Comparison of ENCODE assay signal across 24 mouse cellular contexts in genomic region chr4:44994776-44995175, GRCm38 (mm10). TPM values are rescaled to one million over a fixed set of nuclear protein-coding genes. Genes with fewer than 3 reads are reported as not detected.
DNase-seq lines count a peak whose midpoint lies in the region; ATAC-seq and TF ChIP-seq lines count a peak whose summit lies in the region.
"Had no signal": no experiment of that assay in that cellular context is flagged by ENCODE, and none has a peak within 500 bp of the region (broad histone marks: within the 10 kb centered on the region; RNA-seq: fewer than 3 reads in every experiment).

No protein-coding gene starts in this region.

- 87% methylated on average over 18 of the region's 18 CpGs for WGBS in forebrain, embryonic 11.5 days
- WGBS in forebrain, embryonic 12.5 days = 85% methylated on average over 18 of the region's 18 CpGs

- no peak for TF ChIP-seq CTCF in E14TG2a.4 (conservative IDR thresholded peaks at IDR 0.05; ENCODE audit: low read length)

- no peak for ATAC-seq in forebrain, embryonic 11.5 days (replicated peaks; ENCODE audit: low FRiP score)
- ATAC-seq in forebrain, embryonic 12.5 days (ENCODE audit: low FRiP score) = no peak
- ATAC-seq: activated CD4-positive, CD25-positive, alpha-beta regulatory T cell, adult 4 months; forebrain, embryonic 16.5 days; lung, postnatal 0 days; Patski had no signal

- H3K4me1 ChIP-seq in forebrain, embryonic 11.5 days (replicated peaks; ENCODE audit: control insufficient read depth, insufficient read depth, low read length) = no peaks in the 10 kb centered on the region
- H3K4me1 ChIP-seq in forebrain, embryonic 12.5 days = peaks cover 6% of the 10 kb centered on the region; the same call in 1 of the 2 replicates
- peaks cover 20% of the 10 kb centered on the region for H3K4me1 ChIP-seq in E14TG2a.4 (replicated peaks; ENCODE audit: low read depth, low read length)
- H3K4me1 ChIP-seq: stomach, embryonic 15.5 days had no signal

- H3K4me3 ChIP-seq in forebrain, embryonic 11.5 days (ENCODE audit: low read depth, low read length) = no peak overlapping the region
- no peak overlapping the region for H3K4me3 ChIP-seq in forebrain, embryonic 12.5 days (replicated peaks)
- peak overlapping the region; percentile 32 for H3K4me3 ChIP-seq in E14TG2a.4 (replicated peaks; ENCODE audit: low read length)
- H3K4me3 ChIP-seq: limb, embryonic 10.5 days; stomach, embryonic 15.5 days had no signal

- no peak overlapping the region for H3K4me2 ChIP-seq in forebrain, embryonic 11.5 days (ENCODE audit: low read depth, low read length, severe bottlenecking)
- H3K4me2 ChIP-seq in forebrain, embryonic 12.5 days = no peak overlapping the region
- H3K4me2 ChIP-seq: stomach, embryonic 15.5 days had no signal

- peak; percentile 40 for DNase-seq in forebrain, embryonic 11.5 days (ENCODE audit: low spot score)
- DNase-seq in kidney, postnatal 10 days = peak; percentile 9
- no peak for DNase-seq in kidney, adult 9 months
- DNase-seq in brain, adult 2 months (ENCODE audit: low read depth, low spot score) = peak; percentile 35
- no peak for DNase-seq in lung, postnatal 4 days
- no peak for DNase-seq in adrenal gland, adult 2 months
- DNase-seq: adrenal gland, postnatal 10 days; cerebellum, adult 2 months; cerebellum, postnatal 36 days; embryo, embryonic 11 days; gastrocnemius, postnatal 14 days; heart, adult 11 months; heart, postnatal 36 days; kidney, adult 11 months; thymus, postnatal 25 days had no signal

- H3K36me3 ChIP-seq in forebrain, embryonic 11.5 days (ENCODE audit: control insufficient read depth, insufficient read depth, low read length) = no peaks in the 10 kb centered on the region; the same call in 1 of the 2 replicates
- peaks cover 45% of the 10 kb centered on the region for H3K36me3 ChIP-seq in forebrain, embryonic 12.5 days (replicated peaks)
- peaks cover 45% of the 10 kb centered on the region for H3K36me3 ChIP-seq in E14TG2a.4 (ENCODE audit: insufficient read depth, low read length)

- H3K27ac ChIP-seq in forebrain, embryonic 11.5 days (ENCODE audit: low read depth, low read length) = no peak overlapping the region
- H3K27ac ChIP-seq in forebrain, embryonic 12.5 days = no peak overlapping the region
- H3K27ac ChIP-seq: limb, embryonic 10.5 days; stomach, embryonic 15.5 days had no signal

- H3K27me3 ChIP-seq in forebrain, embryonic 11.5 days (ENCODE audit: control insufficient read depth, insufficient read depth, low read length) = no peaks in the 10 kb centered on the region
- H3K27me3 ChIP-seq in forebrain, embryonic 12.5 days = no peaks in the 10 kb centered on the region
- H3K27me3 ChIP-seq in E14TG2a.4 (ENCODE audit: insufficient read depth, low read length) = no peaks in the 10 kb centered on the region
- H3K27me3 ChIP-seq: Patski; stomach, embryonic 15.5 days had no signal

- no peaks in the 10 kb centered on the region for H3K9me3 ChIP-seq in forebrain, embryonic 11.5 days (ENCODE audit: control insufficient read depth, low read length)
- H3K9me3 ChIP-seq in forebrain, embryonic 12.5 days = no peaks in the 10 kb centered on the region
- H3K9me3 ChIP-seq in E14TG2a.4 (ENCODE audit: low read length) = no peaks in the 10 kb centered on the region
- H3K9me3 ChIP-seq: G1E; limb, embryonic 10.5 days; stomach, embryonic 15.5 days had no signal

- H3K9ac ChIP-seq in forebrain, embryonic 11.5 days (ENCODE audit: low read length) = no peak overlapping the region
- H3K9ac ChIP-seq in forebrain, embryonic 12.5 days = no peak overlapping the region
- H3K9ac ChIP-seq: stomach, embryonic 15.5 days had no signal

RNA-seq across cellular contexts. Expression of gene Grhpr, which starts 13.6 kb away (rescaled TPM):
- polyA plus RNA-seq in forebrain, embryonic 11.5 days (2014; fragmentation: Nextera tagmentation; extraction: Ambion mirVana) = 48.6 and 48.8 TPM in 2 replicates
- polyA plus RNA-seq in forebrain, embryonic 12.5 days (2016; fragmentation: Nextera tagmentation; extraction: Ambion mirVana) = 30.8 and 36.1 TPM in 2 replicates
- total RNA-seq in adrenal gland, adult 2 months (2021) = 100 to 1,000 TPM; 139 to 220 TPM
- 280 and 300 TPM in 2 replicates for polyA plus RNA-seq in adrenal gland, adult 2 months (2012; rRNA removed)

RNA-seq across cellular contexts. Expression of gene Zbtb5, which starts 17.4 kb away (rescaled TPM):
- polyA plus RNA-seq in forebrain, embryonic 11.5 days (2014; fragmentation: Nextera tagmentation; extraction: Ambion mirVana) = 44.9 and 45.4 TPM in 2 replicates
- 48.6 and 52.6 TPM in 2 replicates for polyA plus RNA-seq in forebrain, embryonic 12.5 days (2016; fragmentation: Nextera tagmentation; extraction: Ambion mirVana)
- 10 to 100 TPM in 1 of 2 experiments, 1 to 10 TPM in 1; 8.9 to 12.0 TPM for total RNA-seq in adrenal gland, adult 2 months (2021)
- polyA plus RNA-seq in adrenal gland, adult 2 months (2012; rRNA removed) = 13.1 and 21.3 TPM in 2 replicates

RNA-seq across cellular contexts. Expression of gene Polr1e, which starts 23.6 kb away (rescaled TPM):
- polyA plus RNA-seq in forebrain, embryonic 11.5 days (2014; fragmentation: Nextera tagmentation; extraction: Ambion mirVana) = 54.5 and 55.2 TPM in 2 replicates
- polyA plus RNA-seq in forebrain, embryonic 12.5 days (2016; fragmentation: Nextera tagmentation; extraction: Ambion mirVana) = 41.5 and 45.5 TPM in 2 replicates
- 10 to 100 TPM; 13.0 to 16.3 TPM for total RNA-seq in adrenal gland, adult 2 months (2021)
- polyA plus RNA-seq in adrenal gland, adult 2 months (2012; rRNA removed) = 2.9 and 3.1 TPM in 2 replicates

Comparison
In these comparisons a context has a peak if more than half of its experiments do, and no peak if none do; other contexts are left out.
1. DNase-seq: peak in forebrain, embryonic 11.5 days (single experiment), kidney, postnatal 10 days (single experiment) and brain, adult 2 months (single experiment); none in kidney, adult 9 months (single experiment), lung, postnatal 4 days (0 of 2) and adrenal gland, adult 2 months (single experiment).
2. RNA of gene Polr1e, which starts 23.6 kb away (polyA plus RNA-seq): 54.5 to 55.2 TPM in forebrain, embryonic 11.5 days and 41.5 to 45.5 TPM in forebrain, embryonic 12.5 days; 2.9 to 3.1 TPM in adrenal gland, adult 2 months; every median in the first group is over 10 times any median in the second.